Mouse (Mus musculus) ES-E14 (cell line): ENCODE measurements at regions not wholly inside any gene's neighbourhood (a gene's known extent, or its start where the extent isn't known, plus 50 kb on each side); places are given as distances from the start of the nearest gene placed in this dataset.

ENCODE experiments used
- DNase-seq: peaks from one replicate; pipeline ENCODE4 v3.0.0-alpha.2; 2013; ENCODE audit warnings: low read depth, low spot score
- H3K27ac ChIP-seq: 2 replicates; pipeline ENCODE4 v1.5.1; 2012; ENCODE audit warnings: low read depth, mild to moderate bottlenecking, low read length, moderate library complexity, mixed read lengths; ENCODE audit not compliant: poor library complexity, insufficient read depth, severe bottlenecking
- H3K36me3 ChIP-seq: 2 replicates; pipeline ENCODE4 v1.6.1; 2012; ENCODE audit warnings: mild to moderate bottlenecking, low read length, moderate library complexity, mixed read lengths; ENCODE audit not compliant: control insufficient read depth, poor library complexity, insufficient read depth, severe bottlenecking
- H3K4me1 ChIP-seq, 2 experiments: fragments of 150-350 bp in 1 of 2; sonication (generic) in 1 of 2; 2 replicates each; pipeline ENCODE4 v1.6.1; 2012; ENCODE audit warnings: low read length in 2 of 2, mild to moderate bottlenecking in 1 of 2, mixed read lengths in 1 of 2; ENCODE audit not compliant: control insufficient read depth in 2 of 2, insufficient read depth in 2 of 2, poor library complexity in 1 of 2
- H3K4me3 ChIP-seq, 2 experiments: fragments of 150-350 bp in 1 of 2; sonication (generic) in 1 of 2; 2 replicates each; pipeline ENCODE4 v1.5.1; 2012; ENCODE audit warnings: low read length in 2 of 2, low read depth in 1 of 2, mild to moderate bottlenecking in 1 of 2, mixed read lengths in 1 of 2; ENCODE audit not compliant: insufficient read depth in 1 of 2, poor library complexity in 1 of 2, severe bottlenecking in 1 of 2
- H3K9ac ChIP-seq: 2 replicates; pipeline ENCODE4 v1.6.1; 2012; ENCODE audit warnings: low read depth, mild to moderate bottlenecking, low read length, mixed read lengths; ENCODE audit not compliant: poor library complexity, insufficient read depth, severe bottlenecking
- H3K9me3 ChIP-seq: fragments of 150-350 bp; sonication (generic); 2 replicates; pipeline ENCODE4 v1.6.1; 2012; ENCODE audit warnings: low read depth, mild to moderate bottlenecking, low read length; ENCODE audit not compliant: control insufficient read depth, insufficient read depth
- CHD2 ChIP-seq: IDR thresholded peaks from 2 replicates; pipeline ENCODE4 v1.6.1; 2014; ENCODE audit warnings: mild to moderate bottlenecking, low read depth, low read length, inconsistent platforms
- HCFC1 ChIP-seq: IDR thresholded peaks from 2 replicates; pipeline ENCODE4 v1.6.1; 2012; ENCODE audit warnings: low read length, inconsistent platforms, borderline replicate concordance; ENCODE audit not compliant: insufficient read depth
- MAFK ChIP-seq: IDR thresholded peaks from 2 replicates; pipeline ENCODE4 v1.6.1; 2014; ENCODE audit warnings: mild to moderate bottlenecking, low read depth, low read length, inconsistent platforms; ENCODE audit not compliant: insufficient read depth
- ZC3H11A ChIP-seq: IDR thresholded peaks from 2 replicates; pipeline ENCODE4 v1.6.1; 2012; ENCODE audit warnings: low read depth, mild to moderate bottlenecking, inconsistent platforms, low read length, borderline replicate concordance
- ZNF384 ChIP-seq: IDR thresholded peaks from 2 replicates; pipeline ENCODE4 v1.6.1; 2012; ENCODE audit warnings: low read depth, low read length, inconsistent platforms
- in situ Hi-C, 2 experiments: fragments of 600-800 bp; cut with MboI; formaldehyde crosslinking; loops; one replicate each; pipeline ENCODE4 v1.15.1; 2025; ENCODE audit warnings: low sequenced_read_pairs in 2 of 2, inconsistent platforms in 1 of 2; ENCODE audit not compliant: unreplicated experiment in 2 of 2

GRCm38 (mm10) chr4:89368850-89369524 lies 58.1 kb upstream of the Cdkn2b start:
- Histone ChIP-seq H3K27ac (no peak overlapping the region), H3K4me3 (no peak overlapping the region), H3K36me3 (no peaks in the 10 kb centered on the region), H3K9me3 (no peaks in the 10 kb centered on the region), H3K9ac (no peak overlapping the region), H3K4me1 (peaks cover 0 to 3% of the 10 kb centered on the region in 2 experiments; a peak in 1 of 4 replicates)
- in situ Hi-C loops: no loop called here
- TF ChIP-seq ZNF384 (no peak), MAFK (no peak), ZC3H11A (no peak), HCFC1 (no peak), CHD2 (no peak)
- DNase-seq: no peak

DNA sequence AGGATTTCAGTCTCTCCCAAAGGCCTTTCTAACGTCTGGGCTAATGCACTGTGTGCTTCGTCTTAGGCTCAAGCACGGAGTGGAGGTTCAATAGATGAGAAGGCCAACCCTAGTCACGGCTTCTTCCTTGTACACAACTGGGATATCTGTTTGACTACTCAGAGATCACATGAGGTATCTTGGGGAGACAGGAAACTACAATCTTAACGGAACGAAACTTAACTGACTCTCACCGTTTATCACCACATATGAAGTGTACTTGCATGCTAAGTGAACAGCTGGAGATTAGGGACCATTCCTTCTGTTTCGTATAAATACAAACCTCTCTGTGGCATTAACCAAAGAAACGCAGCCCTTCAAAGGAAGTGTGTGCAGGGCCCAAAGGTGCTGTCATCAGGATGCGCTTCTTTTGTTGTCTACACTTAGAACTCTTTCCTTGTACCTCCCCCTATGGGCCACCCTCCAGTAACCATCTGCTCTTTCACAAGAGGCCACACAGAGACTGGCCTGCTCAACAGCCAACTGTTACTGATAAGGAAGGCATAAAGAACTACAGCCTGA lies 55.8 kb upstream of the Cdkn2b start:
- Histone ChIP-seq H3K4me1 (peaks cover 0 to 3% of the 10 kb centered on the region in 2 experiments; a peak in 1 of 4 replicates), H3K9ac (no peak overlapping the region), H3K27ac (no peak overlapping the region), H3K4me3 (no peak overlapping the region), H3K9me3 (no peaks in the 10 kb centered on the region), H3K36me3 (no peaks in the 10 kb centered on the region)
- in situ Hi-C loops: no loop called here
- DNase-seq: no peak
- TF ChIP-seq ZC3H11A (no peak), MAFK (no peak), ZNF384 (no peak)

DNA sequence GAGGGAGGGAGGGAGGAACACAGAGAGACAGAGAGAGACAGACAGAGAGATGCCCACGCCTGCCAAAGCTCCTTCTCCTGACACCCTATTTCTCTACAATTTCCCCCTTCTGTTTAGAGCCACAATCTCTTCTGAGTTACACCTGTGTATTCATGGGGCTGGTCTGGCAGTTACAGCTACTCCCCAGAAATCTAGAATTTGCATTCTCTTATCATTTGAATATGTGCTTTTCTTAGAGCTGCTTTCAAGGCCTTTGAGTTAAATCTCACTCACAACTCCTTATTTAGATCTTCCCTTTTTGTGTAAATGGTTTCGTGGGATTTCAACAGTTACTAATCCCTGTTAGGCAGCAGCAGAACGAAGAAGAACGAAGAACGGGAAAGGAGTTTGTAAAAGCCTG lies 55.0 kb upstream of the Cdkn2b start:
- no peak for DNase-seq
- Histone ChIP-seq H3K27ac (no peak overlapping the region), H3K4me3 (no peak overlapping the region), H3K36me3 (no peaks in the 10 kb centered on the region), H3K9ac (no peak overlapping the region), H3K4me1 (peaks cover 0 to 3% of the 10 kb centered on the region in 2 experiments; a peak in 1 of 4 replicates), H3K9me3 (no peaks in the 10 kb centered on the region)
- TF ChIP-seq HCFC1 (no peak), ZNF384 (no peak), ZC3H11A (no peak), CHD2 (no peak), MAFK (no peak)
- in situ Hi-C loops: no loop called here

GRCm38 (mm10) chr4:89363150-89363683 lies 52.4 kb upstream of the Cdkn2b start:
- H3K9ac ChIP-seq: no peak overlapping the region
- in situ Hi-C loops: no loop called here
- no peak overlapping the region for H3K4me3 ChIP-seq
- TF ChIP-seq ZNF384: no peak
- no peak for TF ChIP-seq HCFC1
- TF ChIP-seq MAFK: no peak
- no peak for TF ChIP-seq CHD2
- TF ChIP-seq ZC3H11A: no peak
- no peak for DNase-seq
- H3K9me3 ChIP-seq: no peaks in the 10 kb centered on the region
- H3K36me3 ChIP-seq: no peaks in the 10 kb centered on the region
- H3K27ac ChIP-seq: no peak overlapping the region
- H3K4me1 ChIP-seq: peaks cover 0 to 4% of the 10 kb centered on the region in 2 experiments; a peak in 1 of 4 replicates
